Mouse (Mus musculus) liver, embryonic 16.5 days (tissue): Measurements from ENCODE around the gene Snx1. TPM values are rescaled to one million over a fixed set of nuclear protein-coding genes. Genes with fewer than 3 reads are reported as not detected.

ENCODE experiments used
- ATAC-seq: fragments of 200-750 bp; cut with Nextera tagmentation; 2 replicates; pipeline ENCODE4 v1.8.0; 2017; ENCODE audit warnings: low read depth, mild to moderate bottlenecking, moderate number of reproducible peaks, moderate library complexity
- H3K27ac ChIP-seq: fragments of 300-500 bp; sonication (generic); 2 replicates; pipeline ENCODE4 v1.5.1; 2014; ENCODE audit warnings: mild to moderate bottlenecking, low read length
- H3K27me3 ChIP-seq: fragments of 300-500 bp; sonication (generic); 2 replicates; pipeline ENCODE4 v1.6.1; 2014; ENCODE audit warnings: low read depth, low read length, mixed read lengths; ENCODE audit not compliant: control insufficient read depth, insufficient read depth
- H3K36me3 ChIP-seq: fragments of 300-500 bp; sonication (generic); 2 replicates; pipeline ENCODE4 v1.6.1; 2014; ENCODE audit warnings: mild to moderate bottlenecking; ENCODE audit not compliant: control insufficient read depth, insufficient read depth
- H3K4me1 ChIP-seq: fragments of 300-500 bp; sonication (generic); 2 replicates; pipeline ENCODE4 v1.6.1; 2014; ENCODE audit warnings: low read depth, low read length, mixed read lengths; ENCODE audit not compliant: control insufficient read depth
- H3K4me2 ChIP-seq: fragments of 300-500 bp; sonication (generic); 2 replicates; pipeline ENCODE4 v1.6.1; 2014; ENCODE audit warnings: low read depth, low read length, mixed read lengths
- H3K4me3 ChIP-seq: fragments of 300-500 bp; sonication (generic); 2 replicates; pipeline ENCODE4 v1.5.1; 2014; ENCODE audit warnings: low read depth, mild to moderate bottlenecking, low read length
- H3K9ac ChIP-seq: fragments of 300-500 bp; sonication (generic); 2 replicates; pipeline ENCODE4 v1.6.1; 2014; ENCODE audit warnings: low read depth, low read length
- H3K9me3 ChIP-seq: fragments of 300-500 bp; sonication (generic); replicated peaks from 2 replicates; pipeline ENCODE4 v1.6.1; 2016; ENCODE audit warnings: low read length; ENCODE audit not compliant: control insufficient read depth
- WGBS: fragments of 180-500 bp; shearing (Covaris S2); extraction: QIAGEN DNeasy Blood & Tissue Kit; methylation state at CpG from one replicate; pipeline ENCODE4 v1.1.7; 2014; ENCODE audit not compliant: insufficient replicate concordance; 5-methylcytosine and 5-hydroxymethylcytosine counted together
- polyA plus RNA-seq: library from polyadenylated mRNA; unstranded; fragments of >200 nt; fragmentation: Nextera tagmentation; extraction: Ambion mirVana; gene quantifications from 2 replicates; pipeline ENCODE4 v1.2.1, GENCODE M21; 2015

The Snx1 gene
- polyA plus RNA-seq, 1 experiment from 2014 or later, result 59.6 TPM

- H3K9me3 ChIP-seq, result no peaks in the 10 kb centered on the region
- WGBS, result 60% methylated on average over 6 of the region's 6 CpGs
- peaks cover 30% of the 10 kb centered on the region for H3K4me1 ChIP-seq
- H3K27me3 ChIP-seq, result no peaks in the 10 kb centered on the region
- H3K4me3 ChIP-seq, result peak overlapping the region; percentile 77
- H3K4me2 ChIP-seq, result peak overlapping the region; percentile 80
- peak overlapping the region; percentile 86 for H3K27ac ChIP-seq
- peak overlapping the region; percentile 86 for H3K9ac ChIP-seq
- ATAC-seq, result peak; percentile 65
- H3K36me3 ChIP-seq, result no peaks in the 10 kb centered on the region
Measured at GRCm38 (mm10) chr9:66158885-66159430, 32.6 kb upstream of the Snx1 start.

- Histone ChIP-seq H3K9ac (peak within 1 kb of the TSS; percentile 86), H3K27me3 (no peaks in the 10 kb centered on the region), H3K4me2 (peak within 1 kb of the TSS; percentile 80), H3K36me3 (no peaks in the 10 kb centered on the region), H3K27ac (peak within 1 kb of the TSS; percentile 86), H3K9me3 (no peaks in the 10 kb centered on the region), H3K4me1 (peaks cover 30% of the 10 kb centered on the region), H3K4me3 (peak within 1 kb of the TSS; percentile 77)
- ATAC-seq, result peak; percentile 95
- under 1% methylated on average over 43 of the region's 58 CpGs for WGBS
Measured at GRCm38 (mm10) chr9:66157958-66158830, 31.8 kb upstream of the Snx1 start, which contains the start of gene Dapk2. Dapk2 (plus strand) TSS chr9:66158223.

- WGBS, result 48% methylated on average over 1 of the region's 1 CpGs
- no peak overlapping the region for H3K4me2 ChIP-seq
- no peaks in the 10 kb centered on the region for H3K36me3 ChIP-seq
- H3K9ac ChIP-seq, result no peak overlapping the region
- no peak overlapping the region for H3K27ac ChIP-seq
- peaks cover 20% of the 10 kb centered on the region for H3K4me1 ChIP-seq
- H3K9me3 ChIP-seq, result no peaks in the 10 kb centered on the region
- no peak overlapping the region for H3K4me3 ChIP-seq
- H3K27me3 ChIP-seq, result no peaks in the 10 kb centered on the region; the same call in 1 of the 2 replicates
- no peak for ATAC-seq
Measured at GRCm38 (mm10) chr9:66155534-66155933, 29.1 kb upstream of the Snx1 start.

- H3K4me1 ChIP-seq, result peaks cover 13% of the 10 kb centered on the region
- H3K27ac ChIP-seq, result no peak overlapping the region
- H3K36me3 ChIP-seq, result no peaks in the 10 kb centered on the region
- no peak overlapping the region for H3K4me3 ChIP-seq
- H3K4me2 ChIP-seq, result no peak overlapping the region
- no peaks in the 10 kb centered on the region; the same call in 1 of the 2 replicates for H3K27me3 ChIP-seq
- no peak overlapping the region for H3K9ac ChIP-seq
- WGBS, result 80% methylated on average over 9 of the region's 9 CpGs
- ATAC-seq, result no peak
- H3K9me3 ChIP-seq, result no peaks in the 10 kb centered on the region
Measured at GRCm38 (mm10) chr9:66154013-66154412, 27.6 kb upstream of the Snx1 start.

GRCm38 (mm10) chr9:66153594-66153993 is 27.2 kb upstream of the Snx1 start:
- Histone ChIP-seq H3K4me3 (no peak overlapping the region), H3K4me1 (peaks cover 9% of the 10 kb centered on the region), H3K27me3 (no peaks in the 10 kb centered on the region; the same call in 1 of the 2 replicates), H3K9ac (no peak overlapping the region), H3K27ac (no peak overlapping the region), H3K9me3 (no peaks in the 10 kb centered on the region), H3K4me2 (no peak overlapping the region), H3K36me3 (no peaks in the 10 kb centered on the region)
- ATAC-seq, result no peak
- WGBS, result 63% methylated on average over 6 of the region's 6 CpGs

GRCm38 (mm10) chr9:66152011-66152410 is 25.6 kb upstream of the Snx1 start:
- 60% methylated on average over 9 of the region's 9 CpGs for WGBS
- Histone ChIP-seq H3K9me3 (no peaks in the 10 kb centered on the region), H3K4me2 (no peak overlapping the region), H3K27ac (no peak overlapping the region), H3K4me3 (no peak overlapping the region), H3K4me1 (no peaks in the 10 kb centered on the region), H3K27me3 (no peaks in the 10 kb centered on the region; the same call in 1 of the 2 replicates), H3K36me3 (no peaks in the 10 kb centered on the region), H3K9ac (no peak overlapping the region)
- no peak for ATAC-seq

GRCm38 (mm10) chr9:66146141-66146540 is 19.8 kb upstream of the Snx1 start:
- Histone ChIP-seq H3K4me1 (no peaks in the 10 kb centered on the region), H3K4me2 (no peak overlapping the region), H3K27me3 (no peaks in the 10 kb centered on the region; the same call in 1 of the 2 replicates), H3K9me3 (no peaks in the 10 kb centered on the region), H3K36me3 (no peaks in the 10 kb centered on the region), H3K27ac (no peak overlapping the region), H3K4me3 (no peak overlapping the region), H3K9ac (no peak overlapping the region)
- ATAC-seq, result 0 out of 2 replicates have a peak, but pooled peaks have one; percentile 16

- Histone ChIP-seq H3K4me2 (no peak overlapping the region), H3K4me3 (no peak overlapping the region), H3K9me3 (no peaks in the 10 kb centered on the region), H3K9ac (no peak overlapping the region), H3K36me3 (peaks cover 13% of the 10 kb centered on the region), H3K4me1 (no peaks in the 10 kb centered on the region), H3K27ac (no peak overlapping the region), H3K27me3 (no peaks in the 10 kb centered on the region)
- WGBS, result 9% methylated on average over 6 of the region's 6 CpGs
- ATAC-seq, result no peak
Measured at GRCm38 (mm10) chr9:66144248-66144647, 17.9 kb upstream of the Snx1 start.

GRCm38 (mm10) chr9:66142265-66142664 is 15.9 kb upstream of the Snx1 start:
- Histone ChIP-seq H3K9ac (no peak overlapping the region), H3K36me3 (peaks cover 26% of the 10 kb centered on the region), H3K4me1 (no peaks in the 10 kb centered on the region), H3K27me3 (no peaks in the 10 kb centered on the region), H3K27ac (no peak overlapping the region), H3K4me2 (no peak overlapping the region), H3K9me3 (no peaks in the 10 kb centered on the region), H3K4me3 (no peak overlapping the region)
- no peak for ATAC-seq
- WGBS, result 50% methylated on average over 1 of the region's 1 CpGs
